Mouse (Mus musculus): ENCODE data around the gene Timeless.

GRCm38 (mm10) chr10:128185277-128185940 lies 46.5 kb upstream of the Timeless start:
- TF ChIP-seq POLR2A (IDR thresholded peaks at IDR 0.05; ENCODE audit: low read depth, low read length) (no peak), CTCF (IDR thresholded peaks at IDR 0.05; ENCODE audit: extremely low read depth, insufficient read depth, insufficient read length, insufficient replicate concordance) (no peak)
